Mouse (Mus musculus) retina, postnatal 1 day (tissue): ENCODE results near the gene Dip2a.

ENCODE experiments used
- DNase-seq: peaks from one replicate; pipeline ENCODE4 v3.0.0-alpha.2; 2012

Dip2a gene

GRCm38 (mm10) chr10:76239401-76239800, 105.7 kb downstream of the Dip2a start:
- DNase-seq: no peak

- DNase-seq: peak; percentile 96
These were observed 107.5 kb downstream of the Dip2a start, which contains the start of gene Prmt2 for GRCm38 (mm10) chr10:76237341-76238225. TSS of gene Prmt2 (minus strand) at chr10:76237865.

- no peak for DNase-seq
These were observed 115.5 kb downstream of the Dip2a start for GRCm38 (mm10) chr10:76229627-76230026.

GRCm38 (mm10) chr10:76225944-76226343, 119.1 kb downstream of the Dip2a start:
- DNase-seq: no peak

- no peak for DNase-seq
These were observed 126.9 kb downstream of the Dip2a start for GRCm38 (mm10) chr10:76218240-76218639.

- DNase-seq: no peak
These were observed 128.0 kb downstream of the Dip2a start for GRCm38 (mm10) chr10:76217056-76217455.

- DNase-seq: no peak
These were observed 130.9 kb downstream of the Dip2a start for GRCm38 (mm10) chr10:76214161-76214560.

- no peak for DNase-seq
These were observed 133.0 kb downstream of the Dip2a start for GRCm38 (mm10) chr10:76212121-76212520.

GRCm38 (mm10) chr10:76210806-76211205, 134.3 kb downstream of the Dip2a start:
- no peak for DNase-seq
